Mouse (Mus musculus): ENCODE results near the gene Tmem185b. TPM values are rescaled to one million over a fixed set of nuclear protein-coding genes. Genes with fewer than 3 reads are reported as not detected.

Gene Tmem185b
- total RNA-seq (2021), result 10 to 100 TPM; 20.2 to 20.6 TPM

DNA sequence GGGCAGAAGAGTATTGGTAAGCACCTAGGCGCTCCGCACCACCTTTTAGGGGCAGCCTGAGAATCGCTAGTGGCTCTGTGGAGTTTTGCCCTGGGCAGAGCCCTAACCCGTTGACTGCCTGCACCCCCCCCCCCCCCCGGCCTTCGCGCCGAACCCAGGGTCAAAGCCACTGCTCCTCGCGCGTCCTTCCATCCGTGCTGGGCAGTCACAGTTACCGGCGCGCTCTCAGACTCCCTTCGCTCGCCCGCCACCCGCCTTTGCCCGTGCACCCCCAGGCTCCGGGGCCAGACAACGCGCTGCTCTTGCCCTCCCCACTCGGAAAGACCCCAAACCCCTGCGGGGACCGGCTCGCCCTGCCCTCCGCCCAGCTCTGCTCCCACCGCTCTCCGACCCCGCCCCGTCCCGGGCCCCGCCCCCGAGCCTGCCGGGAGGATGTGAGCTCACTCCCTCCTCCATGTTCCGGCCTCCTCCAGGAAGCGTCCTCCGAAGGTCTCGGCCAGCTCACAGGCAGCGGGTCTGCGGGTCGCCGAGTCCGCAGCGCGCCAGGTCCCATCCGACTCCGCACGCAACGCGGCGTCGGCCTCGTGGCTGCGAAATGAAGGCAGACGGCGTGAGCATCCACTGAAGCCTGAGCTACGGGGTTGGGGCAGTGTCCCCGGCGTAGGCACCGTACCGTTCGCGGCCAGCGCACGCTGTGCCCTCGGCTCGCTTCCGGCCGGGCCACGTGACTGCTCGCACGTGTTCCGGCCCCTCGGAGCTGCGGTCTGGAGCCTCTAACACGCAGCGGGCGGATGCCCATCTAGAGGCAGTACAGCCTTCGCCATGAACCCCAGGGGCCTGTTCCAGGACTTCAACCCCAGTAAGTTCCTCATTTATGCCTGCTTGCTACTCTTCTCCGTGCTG lies at the start of gene Tmem185b:
Gene Tmem185b, plus strand, starts transcription at position 472 of the 903 bp plus-strand sequence.
- DNase-seq, result peak; percentile 96

DNA sequence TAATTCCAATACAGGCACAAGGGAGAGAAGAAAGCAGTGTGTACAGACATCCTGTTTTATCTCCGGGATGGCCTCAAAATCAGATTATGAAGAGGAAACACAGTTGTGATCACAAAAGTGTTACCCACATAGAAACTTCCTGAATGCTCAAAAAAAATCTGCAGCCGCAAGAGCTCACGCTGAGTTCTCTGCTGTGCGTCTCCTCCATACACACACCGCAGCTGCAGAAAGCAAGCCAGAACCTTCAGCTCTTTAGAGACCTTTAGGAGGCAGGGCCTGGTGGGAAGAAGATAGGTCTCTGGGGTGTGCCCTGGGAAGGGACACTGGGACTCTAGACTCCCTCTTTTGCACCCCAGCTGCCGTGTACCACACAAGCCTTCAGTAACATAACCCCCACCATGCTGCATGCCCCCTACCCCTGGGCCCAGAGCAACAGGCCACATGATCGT lies 49.0 kb upstream of the Tmem185b start:
- no peak for DNase-seq

DNA sequence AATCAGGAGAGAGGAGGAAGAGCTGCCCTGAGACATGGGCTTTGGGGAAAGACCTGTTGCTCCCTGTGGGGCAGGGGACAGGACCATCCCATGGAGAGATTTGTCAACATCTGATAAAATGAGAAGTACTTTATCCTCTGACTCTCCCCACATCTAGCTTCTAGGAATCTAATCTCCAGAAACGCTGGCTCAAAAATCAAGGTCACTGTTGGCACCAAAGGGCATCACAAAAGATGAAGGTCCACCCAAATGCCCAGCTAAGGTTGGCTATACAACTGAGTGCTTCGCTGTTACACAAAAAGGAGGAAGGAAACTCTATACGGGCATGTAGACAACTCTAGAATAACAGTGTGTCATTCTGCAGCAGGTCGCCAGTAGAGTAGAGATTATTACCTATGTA lies 46.3 kb upstream of the Tmem185b start:
- no peak for DNase-seq

DNA sequence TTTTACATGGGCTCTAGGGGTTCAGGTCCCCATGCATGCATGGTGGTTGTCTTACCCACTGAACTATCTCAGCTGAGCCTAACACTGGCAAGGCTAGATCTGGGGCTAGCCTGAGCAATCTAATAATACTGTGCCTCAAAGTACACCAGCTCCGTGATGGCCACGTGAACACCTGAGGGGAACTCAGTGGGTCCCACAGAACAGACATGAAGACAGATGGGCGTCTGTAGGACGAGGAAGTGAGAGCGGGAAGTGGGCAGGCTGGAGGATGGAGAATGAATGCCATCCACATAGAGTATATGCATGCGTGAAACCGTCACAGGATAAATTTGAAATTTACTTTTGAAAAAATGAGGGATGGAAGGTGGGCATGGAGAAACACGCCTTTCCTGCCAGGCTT lies 45.3 kb upstream of the Tmem185b start:
- no peak for DNase-seq

DNA sequence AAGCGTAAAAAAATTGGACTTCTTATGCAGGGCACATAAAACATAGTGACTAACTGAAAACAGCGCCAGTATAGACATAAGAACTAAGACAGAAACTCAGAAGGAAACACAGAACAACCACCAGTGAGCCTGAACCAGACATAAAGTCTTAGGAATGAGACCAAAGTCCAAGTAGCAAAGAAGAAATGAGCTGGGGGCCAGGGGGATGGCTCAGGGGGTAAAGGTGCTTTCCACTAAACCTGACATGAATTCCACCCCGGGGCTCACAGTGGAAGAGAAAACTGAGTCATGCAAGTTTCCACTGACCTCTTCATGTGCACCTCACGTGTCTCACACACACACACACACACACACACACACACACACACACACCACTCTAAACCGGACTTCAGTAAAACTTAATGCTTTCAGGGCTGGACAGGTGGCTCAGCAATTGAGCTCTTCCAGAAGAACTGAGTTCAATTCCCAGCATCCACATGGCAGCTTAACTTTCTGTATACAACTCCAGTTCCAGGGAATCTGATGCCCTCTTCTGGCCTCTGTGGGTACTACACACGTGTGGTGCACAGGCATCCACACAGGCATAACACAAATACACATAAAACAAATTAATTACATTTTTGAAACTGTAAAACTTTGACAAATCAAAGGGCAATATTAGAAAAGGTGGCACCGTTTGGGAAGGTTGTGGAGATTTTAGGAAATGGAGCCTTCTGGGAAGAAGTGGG lies 44.6 kb upstream of the Tmem185b start:
- no peak for DNase-seq

DNA sequence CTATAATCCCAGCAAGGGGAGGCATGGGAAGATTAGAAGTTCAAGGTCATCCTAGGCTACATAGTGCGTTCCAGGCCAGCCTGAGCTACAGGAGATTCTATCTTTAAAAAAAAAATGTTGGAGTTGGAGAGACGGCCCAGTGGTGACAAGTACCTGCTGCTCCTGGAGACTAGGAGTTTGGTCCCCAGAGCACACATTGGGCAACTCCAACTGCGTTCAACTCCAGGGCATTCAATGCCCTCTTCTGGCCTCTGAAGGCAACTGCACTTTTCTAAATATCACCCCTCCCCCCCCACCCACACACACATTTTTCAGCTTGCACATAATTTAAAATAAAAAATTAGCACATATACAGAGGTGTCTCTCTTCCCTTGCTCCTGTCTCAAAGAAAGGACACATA lies 43.1 kb upstream of the Tmem185b start:
- DNase-seq, result no peak

DNA sequence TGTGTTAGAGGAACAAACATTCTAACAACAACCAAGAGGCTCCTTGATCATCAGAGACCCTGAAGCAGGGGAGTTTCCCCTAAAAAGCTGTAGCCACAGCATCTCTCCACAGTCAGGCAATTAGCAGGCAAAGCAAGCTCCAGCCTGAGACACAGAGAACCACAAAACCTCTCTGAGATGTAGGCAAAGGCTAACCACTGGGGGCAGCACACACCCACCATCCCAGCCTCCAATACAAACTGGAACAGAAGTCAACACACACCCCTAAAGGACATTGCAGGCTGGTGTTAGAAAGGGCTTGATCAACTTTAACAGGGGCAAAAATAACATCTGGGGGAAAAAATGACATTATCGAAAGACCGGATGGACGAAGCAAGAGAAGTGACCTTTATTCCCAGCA lies 41.5 kb upstream of the Tmem185b start:
- DNase-seq, result peak; percentile 58

DNA sequence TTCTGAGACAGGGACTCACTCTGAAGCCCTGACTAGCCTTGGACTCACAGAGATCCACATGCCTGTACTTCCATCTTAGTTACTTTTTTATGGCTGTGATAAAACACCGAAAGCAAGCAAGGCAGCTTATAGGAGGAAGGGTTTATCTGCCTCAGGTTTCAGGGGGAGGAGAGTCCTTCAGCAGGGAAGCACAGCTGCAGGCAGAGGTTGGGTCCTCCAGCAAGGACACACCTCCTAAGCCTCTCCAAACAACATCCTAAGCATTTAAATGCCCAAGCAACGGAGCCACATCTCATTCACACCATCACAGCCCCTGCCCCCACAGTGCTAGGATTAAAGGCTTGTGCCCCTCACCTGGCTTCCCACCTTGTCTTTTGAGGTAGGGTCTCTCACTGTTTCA lies 40.1 kb upstream of the Tmem185b start:
- DNase-seq, result no peak

DNA sequence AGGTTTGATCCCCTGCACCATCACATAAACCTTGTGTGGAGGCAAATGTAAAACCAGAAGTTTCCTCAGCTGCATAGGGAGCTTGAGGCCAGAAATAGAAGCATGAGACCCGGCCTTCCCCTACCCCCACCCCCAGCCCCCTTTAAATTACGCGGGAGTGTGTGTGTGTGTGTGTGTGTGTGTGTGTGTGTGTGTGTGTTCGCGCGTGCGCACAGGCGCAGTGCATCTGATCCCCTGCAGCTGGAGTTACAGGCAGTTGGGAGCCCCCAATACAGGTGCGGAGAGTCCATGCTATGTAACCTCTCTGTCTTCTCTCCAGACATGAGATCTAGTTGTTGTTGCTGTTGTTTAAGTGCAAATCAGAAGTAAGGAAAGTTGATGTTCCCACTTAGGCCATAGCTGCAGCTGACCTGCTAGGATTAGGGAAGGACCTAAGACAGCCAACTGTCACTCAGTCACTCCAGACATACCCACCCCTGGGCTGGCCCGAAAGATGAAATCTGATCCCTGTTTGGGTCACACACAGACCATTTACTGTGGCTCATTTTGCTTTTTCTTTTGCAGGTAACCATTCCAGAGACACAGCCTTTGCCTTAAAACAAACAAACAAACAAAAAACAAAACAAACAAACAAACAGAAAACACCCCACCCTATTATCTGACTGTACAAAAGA lies 37.9 kb upstream of the Tmem185b start:
- no peak for DNase-seq

DNA sequence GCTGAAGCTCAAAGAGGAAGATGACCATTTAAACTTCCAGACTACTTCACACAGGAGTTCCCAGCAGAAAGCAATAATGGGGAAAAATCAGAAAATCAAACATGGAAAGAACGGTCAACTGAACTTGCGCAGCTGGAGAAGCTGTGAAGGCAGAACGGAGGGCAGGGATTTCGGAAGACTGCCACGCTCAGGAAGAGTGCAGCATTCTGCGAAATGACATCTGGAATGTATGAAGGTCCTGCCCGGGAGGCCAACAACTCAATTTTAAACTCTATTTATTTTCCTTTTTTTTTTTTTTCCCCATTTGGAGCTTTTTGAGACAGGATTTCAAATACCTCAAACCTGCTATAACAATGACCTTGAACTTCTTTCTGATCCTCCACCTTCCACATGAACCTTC lies 35.2 kb upstream of the Tmem185b start:
- no peak for DNase-seq

DNA sequence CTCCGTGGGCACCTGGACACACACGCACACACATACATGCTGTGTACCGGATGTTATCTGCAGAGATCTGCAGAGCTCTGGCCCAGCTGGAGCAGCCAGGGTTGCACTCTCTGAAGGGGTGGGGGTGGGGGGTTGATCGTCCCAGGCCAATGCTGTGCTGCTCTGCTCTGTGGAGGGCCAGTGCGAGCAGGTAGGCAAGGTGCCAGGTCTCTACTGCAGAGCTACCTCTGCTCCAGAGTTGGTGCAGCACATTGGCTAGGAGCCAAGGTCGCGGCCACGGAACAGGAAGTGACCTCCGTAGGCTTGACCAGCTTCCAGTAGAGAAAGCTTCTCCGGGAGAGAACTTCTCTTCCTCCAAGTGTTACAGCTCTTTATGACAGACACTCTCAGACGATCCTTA lies 33.9 kb upstream of the Tmem185b start:
- DNase-seq, result peak; percentile 88

DNA sequence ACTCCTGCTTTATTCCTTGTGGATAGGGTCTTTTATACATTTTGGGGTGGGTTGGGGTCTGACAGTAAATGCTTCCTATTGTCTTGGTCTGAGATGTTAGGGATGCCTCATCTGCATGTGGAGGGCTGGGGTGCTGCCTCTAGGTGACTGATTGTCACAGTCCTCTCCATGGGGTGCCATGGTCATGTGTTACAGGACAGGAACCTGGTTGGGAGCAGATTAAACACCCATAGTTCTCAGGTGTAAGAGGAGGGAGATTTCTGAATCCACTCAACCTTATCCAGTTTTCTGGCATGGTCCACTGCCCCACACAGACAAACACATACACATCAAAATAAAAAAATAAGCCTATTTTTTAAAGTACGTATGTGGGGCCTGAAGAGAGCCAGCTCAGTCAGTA lies 33.5 kb upstream of the Tmem185b start:
- DNase-seq, result no peak

DNA sequence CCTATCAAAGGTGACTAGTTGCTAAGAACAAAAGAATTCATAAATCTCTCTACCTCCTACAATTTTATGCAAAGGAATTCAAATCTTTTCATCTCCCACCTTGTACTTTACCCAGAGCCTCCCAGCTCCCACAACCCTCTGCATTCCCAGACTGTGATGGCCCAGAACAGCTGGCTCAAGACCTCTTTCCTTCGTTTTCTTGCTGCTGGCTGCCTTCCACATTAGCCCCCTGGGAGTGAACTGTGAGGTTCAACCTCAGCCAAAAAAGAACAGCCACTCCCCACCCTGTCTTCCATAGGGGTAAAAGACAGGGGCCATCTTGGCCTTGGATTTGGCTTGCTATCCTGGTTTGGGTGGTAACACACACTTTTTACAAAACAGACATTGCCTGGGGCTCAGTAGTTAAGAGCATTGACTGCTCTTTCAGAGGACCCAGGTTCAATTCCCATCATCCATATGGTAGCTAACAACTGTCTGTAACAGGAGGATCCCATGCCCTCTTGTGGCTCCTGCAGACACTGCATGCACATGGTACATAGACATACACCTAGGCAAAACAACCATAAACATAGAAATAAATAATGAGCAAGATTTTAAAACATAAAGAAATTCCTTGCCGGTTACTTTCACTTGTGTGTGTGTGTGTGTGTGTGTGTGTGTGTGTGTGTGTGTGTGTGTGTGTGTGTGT lies 31.8 kb upstream of the Tmem185b start:
- peak; percentile 77 for DNase-seq

DNA sequence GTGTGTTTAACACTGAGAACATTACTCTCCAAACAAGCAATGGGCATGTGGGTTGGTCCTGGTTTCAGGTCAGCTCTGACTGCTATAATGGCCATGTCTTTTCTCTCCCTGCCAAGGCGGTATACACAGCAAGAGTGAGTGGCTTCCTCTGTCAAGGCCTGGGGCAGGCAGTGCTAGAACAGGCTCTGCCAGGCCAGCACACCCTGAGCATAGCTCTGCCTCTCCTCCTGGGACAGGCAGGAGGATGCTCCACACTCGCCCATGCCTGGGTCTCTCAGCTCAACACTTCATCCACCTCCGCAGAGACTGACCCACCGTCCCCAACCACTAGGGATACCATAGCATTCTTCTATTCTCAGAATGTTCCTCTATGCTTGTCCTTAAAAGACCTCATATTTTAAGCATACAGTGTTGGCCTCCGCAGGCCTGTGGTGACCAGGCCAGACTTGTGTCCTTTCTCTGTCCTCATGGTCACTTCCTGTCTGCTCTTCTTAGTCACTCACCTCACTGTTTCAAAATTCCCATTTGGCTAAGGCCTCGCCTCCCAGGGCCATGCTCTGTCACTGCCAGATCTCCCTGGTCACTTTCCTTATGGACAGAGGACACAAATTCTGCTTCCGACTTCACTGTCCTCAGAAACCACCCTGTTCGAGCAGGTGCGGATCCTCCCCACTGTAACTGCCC lies 31.1 kb upstream of the Tmem185b start:
- no peak for DNase-seq

DNA sequence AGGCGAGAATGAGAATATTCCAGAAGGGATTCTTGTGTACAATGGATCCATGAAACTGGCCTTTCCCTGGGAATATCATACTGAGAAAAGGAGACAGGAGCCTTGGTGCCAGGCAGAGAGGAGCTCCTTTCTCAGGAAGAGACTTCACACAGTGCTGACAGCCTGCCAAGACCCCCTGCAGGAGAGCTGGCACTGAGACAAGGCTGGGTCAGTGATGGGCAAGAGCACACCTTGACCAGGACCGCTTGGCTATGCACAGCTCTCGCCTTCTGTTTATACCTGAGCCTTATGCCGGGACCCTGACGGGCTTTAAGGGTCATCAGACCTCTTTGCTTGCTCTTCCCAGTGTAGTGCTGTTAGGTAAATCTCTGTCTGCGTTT lies 30.6 kb upstream of the Tmem185b start:
- no peak for DNase-seq

DNA sequence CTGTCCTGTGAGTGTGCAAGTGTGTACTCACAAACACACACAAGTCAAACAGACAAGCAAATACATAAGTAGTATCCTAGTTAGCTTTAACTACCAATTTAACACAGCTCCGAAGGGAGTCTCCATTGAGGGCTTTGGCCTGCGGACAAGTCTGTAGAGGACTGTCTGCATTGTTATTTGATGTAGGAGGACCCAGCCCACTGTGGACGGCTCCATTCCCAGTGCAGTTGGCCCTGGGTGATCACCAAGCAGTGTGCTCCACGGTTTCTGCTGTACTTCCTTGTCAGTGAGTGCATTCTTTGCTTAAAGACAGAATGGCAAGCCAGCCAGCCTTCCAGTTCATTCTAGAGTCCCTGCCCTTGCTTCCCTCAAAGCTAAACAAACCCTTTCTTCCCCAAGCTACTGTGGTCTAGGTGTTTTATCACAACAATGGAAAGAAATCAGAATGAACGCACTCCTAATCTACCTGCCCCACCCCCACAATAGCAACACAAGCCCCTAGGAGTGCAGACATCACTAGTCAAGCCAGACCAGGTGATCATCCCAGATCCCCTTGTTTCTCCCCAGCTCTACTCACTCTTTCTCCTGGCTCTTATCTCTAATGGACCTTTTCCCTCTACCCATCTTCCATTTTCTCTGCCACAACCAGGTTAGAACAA lies 28.5 kb upstream of the Tmem185b start:
- no peak for DNase-seq

DNA sequence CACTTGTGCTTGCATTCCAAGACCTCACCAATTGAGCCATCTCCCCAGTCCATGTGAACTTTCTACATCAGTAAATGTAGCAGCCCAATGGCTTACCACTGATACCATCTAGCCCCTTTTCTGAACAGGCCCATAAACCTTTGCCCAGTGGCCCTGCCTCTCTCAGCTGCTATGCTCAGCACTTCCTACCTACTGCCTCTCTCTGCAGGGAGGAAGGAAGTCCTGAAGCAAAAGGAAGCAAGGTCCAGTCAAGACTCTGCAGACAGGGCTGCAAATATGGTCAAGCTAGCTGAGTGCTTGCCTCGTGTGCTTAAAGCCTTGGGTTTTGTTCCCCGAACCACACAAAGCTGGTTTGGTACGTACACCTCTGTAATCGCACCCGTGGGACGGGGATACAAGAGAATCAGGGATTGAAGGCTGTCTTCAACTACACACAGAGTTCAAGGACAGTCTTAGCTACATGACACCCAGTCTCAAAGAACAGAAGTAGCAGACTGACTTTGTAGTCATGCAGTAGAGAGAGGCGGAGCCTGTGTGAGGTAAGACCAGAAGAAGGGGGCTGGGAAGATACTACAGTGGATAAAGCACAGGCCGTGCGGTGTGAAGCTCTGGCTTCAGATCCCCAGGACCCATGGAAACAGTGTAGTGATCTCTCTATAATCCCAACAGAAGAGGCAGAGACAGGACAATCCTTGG lies 27.3 kb upstream of the Tmem185b start:
- DNase-seq, result no peak

DNA sequence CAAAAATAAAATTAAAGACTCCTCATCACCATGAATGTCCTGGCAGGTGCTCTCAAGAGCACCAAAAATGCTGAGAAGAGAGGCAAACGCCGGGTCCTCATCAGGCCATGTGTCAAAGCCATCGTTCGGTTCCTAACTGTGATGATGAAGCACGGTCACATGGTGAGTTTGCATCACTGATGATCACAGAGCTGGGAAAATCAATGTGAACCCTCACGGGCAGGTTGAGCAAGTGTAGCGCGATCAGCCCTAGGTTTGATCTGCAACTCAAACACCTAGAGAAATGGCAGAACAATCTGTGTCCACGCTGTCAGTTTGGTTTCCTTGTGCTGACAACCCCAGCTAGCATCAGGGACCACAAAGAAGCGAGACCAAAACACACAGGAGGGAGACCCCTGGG lies 26.5 kb upstream of the Tmem185b start:
- DNase-seq, result no peak

DNA sequence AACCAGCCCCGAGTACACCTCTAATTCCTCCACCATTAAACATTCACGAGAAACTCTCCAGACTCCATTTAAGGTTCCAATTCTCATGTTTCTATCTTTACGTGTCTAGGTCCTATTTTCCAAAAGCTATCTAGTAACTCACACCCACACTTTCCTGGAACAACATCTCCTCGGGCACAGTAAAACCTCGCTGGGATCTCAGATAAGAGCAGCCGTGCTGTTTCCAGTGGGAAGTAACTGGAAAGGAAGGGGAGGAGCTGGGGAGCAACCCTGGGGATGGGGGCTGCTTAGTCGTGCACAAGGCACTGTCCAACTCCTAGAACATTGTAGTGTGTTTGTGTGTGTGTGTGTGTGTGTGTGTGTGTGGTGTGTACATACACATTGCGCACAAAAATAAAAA lies 24.1 kb upstream of the Tmem185b start:
- DNase-seq, result no peak

DNA sequence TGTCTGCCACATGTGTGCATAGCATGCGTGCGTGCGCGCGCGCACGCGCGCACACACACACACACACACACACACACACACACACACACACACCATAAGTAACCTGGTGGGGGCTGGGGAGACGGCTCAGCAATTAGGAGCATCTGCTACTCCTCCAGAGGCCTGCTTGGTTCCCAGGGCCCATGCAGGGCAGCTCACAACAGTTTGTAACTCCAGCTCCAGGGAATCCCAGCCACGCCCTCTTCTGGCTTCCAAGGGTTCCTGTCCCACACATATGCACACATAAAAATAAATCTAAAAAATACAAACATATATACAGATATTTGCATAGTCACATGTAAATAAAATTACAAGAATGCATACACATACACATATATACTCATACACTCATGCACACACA lies 23.2 kb upstream of the Tmem185b start:
- DNase-seq, result no peak

DNA sequence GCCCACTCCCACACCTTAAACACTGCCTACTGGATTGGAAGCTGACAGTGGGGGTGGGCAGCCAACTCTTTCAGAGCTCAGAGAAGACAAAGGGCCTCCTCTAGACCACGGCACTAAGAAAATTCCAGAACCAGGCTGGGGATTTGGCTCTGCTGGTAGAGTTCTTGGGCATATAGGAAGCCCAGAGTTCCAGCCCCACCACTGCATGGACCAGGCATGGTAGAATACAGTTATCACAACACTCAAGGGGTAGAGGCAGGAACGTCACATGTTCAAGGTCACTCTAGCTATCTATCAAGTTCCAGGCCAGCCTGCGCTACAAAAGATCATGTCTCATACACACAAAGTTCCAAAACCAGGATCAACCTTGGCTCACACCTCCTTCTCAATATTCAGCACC lies 22.8 kb upstream of the Tmem185b start:
- DNase-seq, result no peak

Data from heart, postnatal 4 days (tissue).